Mouse (Mus musculus) liver, adult 2 months (tissue): ENCODE results near the gene Tln2. TPM values are rescaled to one million over a fixed set of nuclear protein-coding genes. Genes with fewer than 3 reads are reported as not detected.

Experiments
- DNase-seq: peaks from one replicate; pipeline ENCODE4 v3.0.0-alpha.2; 2011; ENCODE audit warnings: low read depth, low spot score; ENCODE audit errors: extremely low read depth
- H3K27ac ChIP-seq: fragments of 200-500 bp; replicated peaks from 2 replicates; pipeline ENCODE4 v1.5.1; 2012; ENCODE audit warnings: low read depth, mild to moderate bottlenecking, control low read depth, inconsistent platforms, low read length; ENCODE audit not compliant: insufficient read depth
- H3K27me3 ChIP-seq: fragments of 200-500 bp; 2 replicates; pipeline ENCODE4 v1.6.1; 2012; ENCODE audit warnings: mild to moderate bottlenecking, moderate library complexity, low read length, inconsistent platforms; ENCODE audit not compliant: control insufficient read depth, insufficient read depth
- H3K36me3 ChIP-seq: fragments of 200-500 bp; 2 replicates; pipeline ENCODE4 v1.6.1; 2012; ENCODE audit warnings: low read length, inconsistent platforms; ENCODE audit not compliant: control insufficient read depth, insufficient read depth
- H3K4me1 ChIP-seq: fragments of 200-500 bp; 2 replicates; pipeline ENCODE4 v1.6.1; 2011; ENCODE audit warnings: low read length; ENCODE audit not compliant: control insufficient read depth, insufficient read depth
- H3K4me3 ChIP-seq: fragments of 200-500 bp; 2 replicates; pipeline ENCODE4 v1.5.1; 2011; ENCODE audit warnings: low read depth, mild to moderate bottlenecking, control low read depth, low read length, moderate library complexity; ENCODE audit not compliant: insufficient read depth
- H3K79me2 ChIP-seq: fragments of 200-500 bp; 2 replicates; pipeline ENCODE4 v1.6.1; 2012; ENCODE audit warnings: inconsistent platforms, mild to moderate bottlenecking, low read length, moderate library complexity; ENCODE audit not compliant: control insufficient read depth, insufficient read depth
- H3K9ac ChIP-seq: fragments of 200-500 bp; 2 replicates; pipeline ENCODE4 v1.6.1; 2012; ENCODE audit warnings: low read depth, mild to moderate bottlenecking, control low read depth, inconsistent platforms, low read length
- CTCF ChIP-seq: fragments of 200-500 bp; IDR thresholded peaks from 2 replicates; pipeline ENCODE4 v1.5.1; 2011; ENCODE audit warnings: low read depth, low read length, control low read depth
- POLR2A ChIP-seq: fragments of 200-500 bp; IDR thresholded peaks from 2 replicates; pipeline ENCODE4 v1.6.1; 2011; ENCODE audit warnings: low read length, control low read depth; ENCODE audit not compliant: insufficient read depth; ENCODE audit errors: extremely low read depth
- WGBS: fragments of 180-500 bp; shearing (Covaris S2); methylation state at CpG from one replicate; pipeline ENCODE4 v1.1.7; 2018; 5-methylcytosine and 5-hydroxymethylcytosine counted together
- polyA plus RNA-seq: library from polyadenylated mRNA; depleted of rRNA; stranded (reverse); fragments of >200 nt; gene quantifications from 2 replicates; pipeline ENCODE4 v1.2.3, GENCODE M21; 2012
- total RNA-seq: library from RNA; depleted of rRNA; stranded (reverse); fragments of >200 nt; gene quantifications from 2 replicates; pipeline ENCODE4 v1.2.3, GENCODE M21; 2014

The Tln2 gene
- total and polyA plus RNA-seq, 2 experiments: 1.9 to 4.6 TPM

DNA sequence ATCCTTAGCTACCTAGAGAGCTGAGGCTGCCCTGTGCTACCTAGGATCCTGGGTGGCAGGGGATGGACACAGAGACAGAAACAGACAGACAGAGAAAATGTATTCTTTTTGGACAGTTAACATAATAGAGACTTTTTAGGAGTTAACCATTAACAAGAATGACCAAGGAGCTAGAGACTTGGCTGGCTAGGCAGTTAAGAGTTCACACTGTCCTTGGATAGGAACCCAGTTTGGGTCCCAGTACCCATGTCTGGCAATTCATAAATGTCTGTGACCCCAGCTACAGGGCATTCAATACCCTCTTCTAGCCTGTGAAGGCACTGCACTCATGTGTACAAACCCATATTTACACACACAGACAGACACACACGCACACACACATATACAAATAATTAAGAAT lies 122.0 kb downstream of the Tln2 start:
- Histone ChIP-seq H3K36me3 (no peaks in the 10 kb centered on the region), H3K27me3 (no peaks in the 10 kb centered on the region), H3K27ac (no peak overlapping the region), H3K4me3 (no peak overlapping the region), H3K4me1 (peaks cover 3% of the 10 kb centered on the region), H3K79me2 (no peaks in the 10 kb centered on the region), H3K9ac (no peak overlapping the region)
- TF ChIP-seq POLR2A (no peak), CTCF (no peak)
- WGBS: 57% methylated on average over 1 of the region's 1 CpGs
- DNase-seq: peak; percentile 60

- TF ChIP-seq POLR2A (no peak), CTCF (no peak)
- H3K27ac ChIP-seq: no peak overlapping the region
- no peak for DNase-seq
These were observed 124.0 kb downstream of the Tln2 start for GRCm38 (mm10) chr9:67435333-67436154.

DNA sequence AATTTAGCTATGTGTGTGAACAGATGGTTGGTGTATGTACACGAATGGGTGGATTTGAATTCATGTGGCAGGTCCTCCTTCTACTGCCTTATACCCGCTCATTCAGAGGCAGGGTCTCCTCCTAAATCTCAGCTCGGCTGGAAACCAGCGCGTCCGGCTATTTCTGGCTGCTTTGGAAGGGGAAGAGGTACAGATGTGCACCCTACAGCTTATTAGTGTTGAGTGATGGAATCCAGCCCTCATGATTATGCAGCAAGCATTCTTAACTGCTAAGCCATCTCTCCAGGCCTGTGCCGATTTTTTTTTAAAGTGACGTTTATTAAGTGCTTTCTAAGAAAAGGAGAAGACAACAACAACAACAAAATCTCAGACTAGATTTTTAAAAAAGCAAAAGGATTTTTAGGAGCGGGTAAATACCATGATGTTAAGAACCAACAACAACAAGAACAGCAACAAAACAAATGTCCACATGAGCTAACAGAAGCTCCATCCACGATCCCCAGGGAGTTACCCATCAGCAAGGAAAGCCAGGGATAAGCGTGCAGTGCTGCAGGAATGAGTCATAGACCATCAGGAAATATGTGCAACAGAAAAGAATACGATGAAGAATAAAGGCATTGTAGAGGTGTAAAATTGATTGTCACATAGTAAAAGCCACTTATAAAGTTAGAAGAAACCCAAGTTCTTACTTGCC lies 130.2 kb downstream of the Tln2 start:
- no peak overlapping the region for H3K27ac ChIP-seq
- no peaks in the 10 kb centered on the region for H3K4me1 ChIP-seq
- WGBS: 90% methylated on average over 12 of the region's 12 CpGs
- no peaks in the 10 kb centered on the region for H3K27me3 ChIP-seq
- no peak for DNase-seq
- no peak overlapping the region for H3K4me3 ChIP-seq
- no peak for TF ChIP-seq CTCF
- no peak for TF ChIP-seq POLR2A
- H3K36me3 ChIP-seq: no peaks in the 10 kb centered on the region
- H3K79me2 ChIP-seq: no peaks in the 10 kb centered on the region
- no peak overlapping the region for H3K9ac ChIP-seq

More at GRCm38 (mm10) chr9:67435333-67436154, 124.0 kb downstream of the Tln2 start:
- no peaks in the 10 kb centered on the region for H3K27me3 ChIP-seq
- no peaks in the 10 kb centered on the region for H3K36me3 ChIP-seq
- no peak overlapping the region for H3K4me3 ChIP-seq
- WGBS: 83% methylated on average over 10 of the region's 10 CpGs
- no peaks in the 10 kb centered on the region for H3K79me2 ChIP-seq
- H3K9ac ChIP-seq: no peak overlapping the region
- H3K4me1 ChIP-seq: peaks cover 3% of the 10 kb centered on the region

- H3K4me1 ChIP-seq: no peaks in the 10 kb centered on the region
- no peaks in the 10 kb centered on the region for H3K79me2 ChIP-seq
- no peaks in the 10 kb centered on the region for H3K27me3 ChIP-seq
- no peak for DNase-seq
- TF ChIP-seq CTCF (no peak), POLR2A (no peak)
- H3K4me3 ChIP-seq: no peak overlapping the region
- WGBS: 91% methylated on average over 15 of the region's 15 CpGs
- no peak overlapping the region for H3K9ac ChIP-seq
- H3K36me3 ChIP-seq: no peaks in the 10 kb centered on the region
- H3K27ac ChIP-seq: no peak overlapping the region
These were observed 131.0 kb downstream of the Tln2 start for GRCm38 (mm10) chr9:67428306-67429047.

DNA sequence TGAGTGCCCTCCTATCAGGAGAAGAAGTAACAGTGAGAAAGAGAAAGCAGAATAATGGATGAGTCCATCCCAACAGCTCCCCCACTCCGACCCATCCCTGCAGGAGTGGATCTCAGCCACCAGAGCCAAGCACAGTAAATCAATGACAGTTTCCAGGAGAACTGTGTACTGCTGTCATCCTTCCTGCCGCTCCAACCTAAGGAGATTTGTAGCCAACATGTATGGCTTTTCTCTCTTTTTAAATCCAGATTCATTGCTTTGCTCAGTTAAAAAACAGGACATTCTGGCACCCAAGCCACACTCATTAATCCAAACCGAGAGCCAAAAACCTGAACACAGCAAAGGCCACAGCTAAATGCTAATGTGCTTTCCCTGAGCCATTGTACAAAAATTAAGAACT lies 133.2 kb downstream of the Tln2 start:
- Histone ChIP-seq H3K79me2 (no peaks in the 10 kb centered on the region), H3K27me3 (no peaks in the 10 kb centered on the region), H3K36me3 (no peaks in the 10 kb centered on the region), H3K4me3 (no peak overlapping the region), H3K4me1 (no peaks in the 10 kb centered on the region), H3K9ac (no peak overlapping the region), H3K27ac (no peak overlapping the region)
- 78% methylated on average over 3 of the region's 3 CpGs for WGBS
- DNase-seq: no peak
- no peak for TF ChIP-seq CTCF
- TF ChIP-seq POLR2A: no peak
